Mouse (Mus musculus) lung, postnatal 0 days (tissue): ENCODE results near the gene Hemgn.

Experiments
- CTCF ChIP-seq: IDR thresholded peaks from 2 replicates; pipeline ENCODE4 v1.5.1; 2016; ENCODE audit warnings: antibody characterized with exemption, mild to moderate bottlenecking
- EP300 ChIP-seq: IDR thresholded peaks from 2 replicates; pipeline ENCODE4 v1.6.1; 2016; ENCODE audit warnings: antibody characterized with exemption, mild to moderate bottlenecking, control low read depth

GRCm38 (mm10) chr4:46389013-46389611 lies 24.2 kb downstream of the Hemgn start, which contains the start of gene Trmo:
- TF ChIP-seq EP300 (no peak), CTCF (peak; percentile 27; the same call in 1 of the 2 replicates)
